Mouse (Mus musculus) ES-E14 (cell line): ENCODE data around the gene Eno2.

ENCODE experiments used
- CHD2 ChIP-seq: IDR thresholded peaks from 2 replicates; pipeline ENCODE4 v1.6.1; 2014; ENCODE audit warnings: mild to moderate bottlenecking, low read depth, low read length, inconsistent platforms
- HCFC1 ChIP-seq: IDR thresholded peaks from 2 replicates; pipeline ENCODE4 v1.6.1; 2012; ENCODE audit warnings: low read length, inconsistent platforms, borderline replicate concordance; ENCODE audit not compliant: insufficient read depth
- ZNF384 ChIP-seq: IDR thresholded peaks from 2 replicates; pipeline ENCODE4 v1.6.1; 2012; ENCODE audit warnings: low read depth, low read length, inconsistent platforms

- TF ChIP-seq CHD2 = no peak
- no peak for TF ChIP-seq HCFC1
- TF ChIP-seq ZNF384 = no peak
Measured at GRCm38 (mm10) chr6:124740211-124740887, 29.1 kb downstream of the Eno2 start.
